24 mouse cellular contexts compared by ENCODE assay signal in genomic region chr14:86816246-86816645, GRCm38 (mm10).
DNase-seq lines count a peak whose midpoint lies in the region; ATAC-seq and TF ChIP-seq lines count a peak whose summit lies in the region.
"Had no signal": no experiment of that assay in that cellular context is flagged by ENCODE, and none has a peak within 500 bp of the region (broad histone marks: within the 10 kb centered on the region; RNA-seq: fewer than 3 reads in every experiment).

No protein-coding gene starts in this region.

- no peaks in the 10 kb centered on the region for H3K27me3 ChIP-seq in liver, adult 2 months (ENCODE audit: control insufficient read depth, insufficient read depth, low read length)
- H3K27me3 ChIP-seq in midbrain, embryonic 11.5 days (ENCODE audit: control insufficient read depth, insufficient read depth, low read length) = no peaks in the 10 kb centered on the region
- no peaks in the 10 kb centered on the region for H3K27me3 ChIP-seq in midbrain, embryonic 10.5 days (ENCODE audit: low read depth, poor library complexity, severe bottlenecking)
- H3K27me3 ChIP-seq in liver, postnatal 0 days (ENCODE audit: insufficient read depth, low read length) = no peaks in the 10 kb centered on the region
- no peaks in the 10 kb centered on the region for H3K27me3 ChIP-seq in forebrain, embryonic 12.5 days
- H3K27me3 ChIP-seq: CH12.LX; heart, embryonic 15.5 days; intestine, embryonic 15.5 days; Patski had no signal

- H3K9ac ChIP-seq in liver, adult 2 months (ENCODE audit: low read depth, low read length) = no peak overlapping the region
- H3K9ac ChIP-seq in midbrain, embryonic 11.5 days (ENCODE audit: low read length) = no peak overlapping the region
- no peak overlapping the region for H3K9ac ChIP-seq in liver, postnatal 0 days (replicated peaks)
- H3K9ac ChIP-seq in forebrain, embryonic 12.5 days = no peak overlapping the region
- H3K9ac ChIP-seq: heart, embryonic 15.5 days; hindbrain, embryonic 14.5 days; intestine, embryonic 15.5 days had no signal

- TF ChIP-seq EP300 in liver, postnatal 0 days (IDR thresholded peaks at IDR 0.05; ENCODE audit: low read depth) = no peak

- no peak for ATAC-seq in midbrain, embryonic 11.5 days (ENCODE audit: low FRiP score)
- peak; percentile 76 for ATAC-seq in liver, postnatal 0 days
- no peak for ATAC-seq in forebrain, embryonic 12.5 days (ENCODE audit: low FRiP score)
- ATAC-seq: activated CD4-positive, CD25-positive, alpha-beta regulatory T cell, adult 4 months; forebrain, embryonic 16.5 days; intestine, embryonic 15.5 days; Patski had no signal

- H3K27ac ChIP-seq in liver, adult 2 months (replicated peaks; ENCODE audit: insufficient read depth, low read depth, low read length) = no peak overlapping the region
- H3K27ac ChIP-seq in midbrain, embryonic 11.5 days (ENCODE audit: low read depth, low read length) = no peak overlapping the region
- H3K27ac ChIP-seq in midbrain, embryonic 10.5 days (replicated peaks) = no peak overlapping the region
- H3K27ac ChIP-seq in liver, postnatal 0 days (ENCODE audit: low read depth) = no peak overlapping the region
- H3K27ac ChIP-seq in forebrain, embryonic 12.5 days = no peak overlapping the region
- no peak overlapping the region for H3K27ac ChIP-seq in gastrocnemius, adult 2 months
- H3K27ac ChIP-seq: embryonic facial prominence, embryonic 10.5 days; heart, embryonic 10.5 days; heart, embryonic 15.5 days; hindbrain, embryonic 10.5 days; hindbrain, embryonic 14.5 days; intestine, embryonic 15.5 days had no signal

- TF ChIP-seq CTCF in liver, adult 2 months (IDR thresholded peaks at IDR 0.05; ENCODE audit: low read depth, low read length) = no peak
- TF ChIP-seq CTCF in liver, postnatal 0 days (IDR thresholded peaks at IDR 0.05; ENCODE audit: low read depth) = no peak
- TF ChIP-seq CTCF in gastrocnemius, adult 2 months (IDR thresholded peaks at IDR 0.05) = no peak

- H3K79me2 ChIP-seq in liver, adult 2 months (ENCODE audit: control insufficient read depth, insufficient read depth, low read length) = no peaks in the 10 kb centered on the region

- no peak overlapping the region for H3K4me3 ChIP-seq in liver, adult 2 months (ENCODE audit: insufficient read depth, low read depth, low read length)
- H3K4me3 ChIP-seq in midbrain, embryonic 11.5 days (ENCODE audit: low read depth, low read length) = no peak overlapping the region
- H3K4me3 ChIP-seq in midbrain, embryonic 10.5 days = no peak overlapping the region
- no peak overlapping the region for H3K4me3 ChIP-seq in liver, postnatal 0 days (ENCODE audit: low read depth, low read length)
- no peak overlapping the region for H3K4me3 ChIP-seq in forebrain, embryonic 12.5 days (replicated peaks)
- no peak overlapping the region for H3K4me3 ChIP-seq in gastrocnemius, adult 2 months
- H3K4me3 ChIP-seq: embryonic facial prominence, embryonic 10.5 days; heart, embryonic 10.5 days; heart, embryonic 15.5 days; hindbrain, embryonic 10.5 days; intestine, embryonic 15.5 days had no signal

- WGBS in liver, adult 2 months = 29% methylated on average over 4 of the region's 4 CpGs
- 95% methylated on average over 4 of the region's 4 CpGs for WGBS in midbrain, embryonic 11.5 days
- 95% methylated on average over 4 of the region's 4 CpGs for WGBS in midbrain, embryonic 10.5 days
- WGBS in liver, postnatal 0 days (ENCODE audit: insufficient replicate concordance) = 85% methylated on average over 4 of the region's 4 CpGs
- WGBS in forebrain, embryonic 12.5 days = 96% methylated on average over 4 of the region's 4 CpGs

- no peaks in the 10 kb centered on the region for H3K36me3 ChIP-seq in liver, adult 2 months (ENCODE audit: control insufficient read depth, insufficient read depth, low read length)
- H3K36me3 ChIP-seq in midbrain, embryonic 11.5 days (ENCODE audit: control insufficient read depth, insufficient read depth, low read length) = no peaks in the 10 kb centered on the region
- no peaks in the 10 kb centered on the region for H3K36me3 ChIP-seq in midbrain, embryonic 10.5 days
- H3K36me3 ChIP-seq in liver, postnatal 0 days (replicated peaks; ENCODE audit: insufficient read depth, low read length) = no peaks in the 10 kb centered on the region
- H3K36me3 ChIP-seq in forebrain, embryonic 12.5 days (replicated peaks) = no peaks in the 10 kb centered on the region
- H3K36me3 ChIP-seq: embryonic facial prominence, embryonic 10.5 days; heart, embryonic 10.5 days; heart, embryonic 15.5 days; hindbrain, embryonic 10.5 days; intestine, embryonic 15.5 days had no signal

- H3K9me3 ChIP-seq in midbrain, embryonic 11.5 days (ENCODE audit: control insufficient read depth, low read length) = no peaks in the 10 kb centered on the region
- no peaks in the 10 kb centered on the region for H3K9me3 ChIP-seq in midbrain, embryonic 10.5 days (replicated peaks)
- H3K9me3 ChIP-seq in liver, postnatal 0 days (ENCODE audit: low read length) = no peaks in the 10 kb centered on the region
- no peaks in the 10 kb centered on the region for H3K9me3 ChIP-seq in forebrain, embryonic 12.5 days
- H3K9me3 ChIP-seq: embryonic facial prominence, embryonic 10.5 days; heart, embryonic 10.5 days; heart, embryonic 15.5 days; hindbrain, embryonic 10.5 days; intestine, embryonic 15.5 days had no signal

- intact Hi-C loops in gastrocnemius, adult 2 months (cut with DNase I) = no loop called here

- no peaks in the 10 kb centered on the region for H3K4me1 ChIP-seq in liver, adult 2 months (ENCODE audit: control insufficient read depth, insufficient read depth, low read length)
- H3K4me1 ChIP-seq in midbrain, embryonic 11.5 days (ENCODE audit: control insufficient read depth, insufficient read depth, low read length) = no peaks in the 10 kb centered on the region
- no peaks in the 10 kb centered on the region for H3K4me1 ChIP-seq in midbrain, embryonic 10.5 days
- H3K4me1 ChIP-seq in liver, postnatal 0 days (ENCODE audit: insufficient read depth) = no peaks in the 10 kb centered on the region
- H3K4me1 ChIP-seq in forebrain, embryonic 12.5 days = no peaks in the 10 kb centered on the region
- H3K4me1 ChIP-seq: embryonic facial prominence, embryonic 10.5 days; heart, embryonic 10.5 days; heart, embryonic 15.5 days; hindbrain, embryonic 10.5 days; intestine, embryonic 15.5 days had no signal

- H3K4me2 ChIP-seq in midbrain, embryonic 11.5 days = no peak overlapping the region
- no peak overlapping the region for H3K4me2 ChIP-seq in liver, postnatal 0 days (ENCODE audit: low read depth, low read length)
- H3K4me2 ChIP-seq in forebrain, embryonic 12.5 days = no peak overlapping the region
- H3K4me2 ChIP-seq: heart, embryonic 15.5 days; hindbrain, embryonic 14.5 days; intestine, embryonic 15.5 days had no signal

- no peak for TF ChIP-seq POLR2A in liver, adult 2 months (IDR thresholded peaks at IDR 0.05; ENCODE audit: extremely low read depth, insufficient read depth, low read length)

- DNase-seq in liver, adult 2 months (ENCODE audit: extremely low read depth, low read depth, low spot score) = peak; percentile 60
- no peak for DNase-seq in liver
- DNase-seq in midbrain, embryonic 11.5 days (ENCODE audit: low spot score, missing footprints) = peak; percentile 26
- DNase-seq in midbrain, embryonic 10.5 days (ENCODE audit: low spot score) = no peak
- peak; percentile 25 for DNase-seq in liver, postnatal 0 days
- DNase-seq in gastrocnemius, adult 2 months = no peak
- DNase-seq: adrenal gland, adult 8-10 months; adrenal gland, postnatal 36 days; cerebellum, adult 2 months; cerebellum, postnatal 10 days; gastrocnemius, postnatal 25 days; heart, adult 18-20 months; heart, postnatal 14 days had no signal

Comparison
In these comparisons a context has a peak if more than half of its experiments do, and no peak if none do; other contexts are left out.
1. DNase-seq: peak in liver, adult 2 months (single experiment), midbrain, embryonic 11.5 days (single experiment) and liver, postnatal 0 days (single experiment); none in liver (single experiment), midbrain, embryonic 10.5 days (single experiment) and gastrocnemius, adult 2 months (single experiment).